Mouse (Mus musculus) spleen, adult 12 weeks (tissue): Measurements from ENCODE around the gene Foxp4.

Experiments
- DNase-seq: peaks from one replicate; pipeline ENCODE4 v3.0.0; 2022; ENCODE audit warnings: low spot score

Gene Foxp4

GRCm38 (mm10) chr17:47924383-47925339, at the start of gene Foxp4:
Foxp4 (minus strand) TSS chr17:47924645.
- peak; percentile 64 for DNase-seq

GRCm38 (mm10) chr17:47973563-47974472, 49.4 kb upstream of the Foxp4 start:
- no peak for DNase-seq

- no peak for DNase-seq
These were observed 41.5 kb upstream of the Foxp4 start for GRCm38 (mm10) chr17:47965885-47966505.

GRCm38 (mm10) chr17:47958046-47958790, 33.8 kb upstream of the Foxp4 start:
- no peak for DNase-seq

GRCm38 (mm10) chr17:47956486-47956885, 32.0 kb upstream of the Foxp4 start:
- no peak for DNase-seq

GRCm38 (mm10) chr17:47955054-47955741, 30.8 kb upstream of the Foxp4 start:
- no peak for DNase-seq

- no peak for DNase-seq
These were observed 28.8 kb upstream of the Foxp4 start for GRCm38 (mm10) chr17:47953231-47953630.

- DNase-seq: no peak
These were observed 28.1 kb upstream of the Foxp4 start for GRCm38 (mm10) chr17:47952368-47953081.

GRCm38 (mm10) chr17:47951452-47951851, 27.0 kb upstream of the Foxp4 start:
- DNase-seq: no peak

- no peak for DNase-seq
These were observed 26.4 kb upstream of the Foxp4 start for GRCm38 (mm10) chr17:47950831-47951230.

- DNase-seq: no peak
These were observed 25.0 kb upstream of the Foxp4 start for GRCm38 (mm10) chr17:47949441-47949840.

- no peak for DNase-seq
These were observed 24.3 kb upstream of the Foxp4 start for GRCm38 (mm10) chr17:47948753-47949152.

GRCm38 (mm10) chr17:47946921-47947420, 22.5 kb upstream of the Foxp4 start:
- DNase-seq: no peak

GRCm38 (mm10) chr17:47946111-47946510, 21.7 kb upstream of the Foxp4 start:
- no peak for DNase-seq

- DNase-seq: no peak
These were observed 18.8 kb upstream of the Foxp4 start for GRCm38 (mm10) chr17:47943103-47943870.

GRCm38 (mm10) chr17:47942008-47942407, 17.6 kb upstream of the Foxp4 start:
- no peak for DNase-seq

- DNase-seq: no peak
These were observed 14.4 kb upstream of the Foxp4 start for GRCm38 (mm10) chr17:47938839-47939238.

- DNase-seq: no peak
These were observed 13.6 kb upstream of the Foxp4 start for GRCm38 (mm10) chr17:47937926-47938600.

GRCm38 (mm10) chr17:47936591-47936990, 12.1 kb upstream of the Foxp4 start:
- DNase-seq: no peak
